Mouse (Mus musculus) large intestine, adult 2 months (tissue): ENCODE data around the gene Nkain2. TPM values are rescaled to one million over a fixed set of nuclear protein-coding genes. Genes with fewer than 3 reads are reported as not detected.
"Not testable (repeated sequence)": the region's sequence is repeated elsewhere in the genome, so short reads cannot be mapped to it uniquely, and the experiment has no call there.

Experiments used
- DNase-seq: peaks from one replicate; pipeline ENCODE4 v3.0.0-alpha.2; 2012; ENCODE audit warnings: low read depth, low spot score
- WGBS: fragments of 180-500 bp; shearing (Covaris S2); methylation state at CpG from one replicate; pipeline ENCODE4 v1.1.7; 2018; 5-methylcytosine and 5-hydroxymethylcytosine counted together
- polyA plus RNA-seq: library from polyadenylated mRNA; depleted of rRNA; stranded (reverse); fragments of >200 nt; gene quantifications from 2 replicates; pipeline ENCODE4 v1.2.3, GENCODE M21; 2012; rRNA removed

Gene Nkain2
- polyA plus RNA-seq: 0.11 TPM in 2 replicates

DNA sequence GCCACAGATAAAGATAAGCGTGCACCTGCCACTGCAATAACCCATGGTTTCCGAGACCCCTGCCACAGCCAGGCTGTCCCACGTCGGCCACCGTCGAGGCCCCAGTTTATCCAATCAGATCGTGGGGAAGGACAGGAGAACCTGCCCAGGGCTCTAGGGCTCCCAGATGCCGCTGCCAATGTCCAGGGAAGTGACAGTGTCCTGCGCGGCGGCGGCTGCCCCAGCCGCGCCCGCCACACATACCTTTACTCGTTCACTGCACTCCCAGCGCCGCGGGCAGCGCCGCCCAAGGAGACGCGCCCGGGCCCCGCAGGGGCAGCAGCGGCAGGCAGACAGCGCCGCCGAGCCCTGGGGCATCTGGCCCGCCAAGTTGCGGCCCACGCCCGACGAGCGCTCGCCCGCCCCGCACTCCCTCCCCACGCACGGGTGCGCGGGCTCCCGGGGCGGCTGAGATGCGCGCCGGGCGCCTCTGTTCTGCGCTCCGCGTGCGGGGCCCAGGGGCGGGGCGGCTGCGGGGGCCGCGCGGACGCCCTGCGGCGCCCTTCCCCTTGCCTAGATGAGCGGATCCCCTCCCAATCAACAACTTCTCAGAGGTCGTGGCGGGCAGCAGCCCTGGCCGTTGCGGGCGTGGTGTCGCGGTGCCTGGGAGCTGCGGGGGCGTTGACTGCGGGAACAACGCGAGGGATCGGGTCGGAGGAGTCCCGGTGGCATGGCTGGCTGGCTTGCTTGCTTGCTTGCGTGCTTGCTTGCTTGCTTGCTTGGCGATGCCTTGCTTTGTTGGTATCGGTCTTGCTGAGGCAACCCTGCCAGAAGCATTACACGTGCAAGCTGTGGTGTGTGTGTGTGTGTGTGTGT lies at the start of gene Nkain2:
Gene Nkain2, minus strand, starts transcription at position 811 of the 855 bp plus-strand sequence.
- no peak for DNase-seq
- 2% methylated on average over 76 of the region's 81 CpGs for WGBS

DNA sequence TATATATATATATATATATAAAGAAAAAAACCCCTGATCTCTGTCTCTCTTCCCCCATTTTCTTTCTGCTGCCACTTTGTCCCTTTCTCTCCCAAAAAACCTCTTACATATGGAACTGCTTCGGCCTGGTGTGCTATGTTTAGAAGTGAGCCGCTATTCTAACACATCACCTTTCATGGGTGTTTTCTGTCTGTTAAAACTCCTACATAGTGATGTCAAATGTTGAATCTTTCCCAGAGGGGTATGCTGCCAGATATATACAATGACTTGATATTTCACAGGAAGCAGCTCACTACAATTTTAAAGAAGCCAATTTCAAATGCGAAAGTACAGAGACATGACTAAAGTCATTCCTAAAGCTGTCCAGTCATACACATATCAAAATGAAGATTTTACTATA lies 49.6 kb upstream of the Nkain2 start:
- 89% methylated on average over 3 of the region's 3 CpGs for WGBS
- no peak for DNase-seq

DNA sequence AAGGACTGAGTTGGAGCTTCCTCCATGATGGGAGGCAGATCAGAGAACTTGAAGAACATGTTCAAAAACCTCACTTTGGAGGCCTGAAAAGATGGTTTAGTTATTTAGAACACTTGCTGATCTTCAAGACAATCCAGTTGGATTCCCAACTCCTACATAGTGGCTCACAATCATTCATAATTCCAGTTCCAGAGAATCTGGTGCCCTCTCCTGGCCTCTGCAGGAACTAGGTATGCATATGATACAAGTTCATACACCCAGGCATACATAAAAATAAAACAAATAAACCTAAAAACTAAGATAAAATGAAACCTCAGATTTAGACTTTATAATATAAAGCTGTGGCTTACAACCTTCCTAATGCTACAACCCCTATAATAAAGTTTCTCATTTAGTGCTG lies 4.8 kb upstream of the Nkain2 start:
- no peak for DNase-seq

DNA sequence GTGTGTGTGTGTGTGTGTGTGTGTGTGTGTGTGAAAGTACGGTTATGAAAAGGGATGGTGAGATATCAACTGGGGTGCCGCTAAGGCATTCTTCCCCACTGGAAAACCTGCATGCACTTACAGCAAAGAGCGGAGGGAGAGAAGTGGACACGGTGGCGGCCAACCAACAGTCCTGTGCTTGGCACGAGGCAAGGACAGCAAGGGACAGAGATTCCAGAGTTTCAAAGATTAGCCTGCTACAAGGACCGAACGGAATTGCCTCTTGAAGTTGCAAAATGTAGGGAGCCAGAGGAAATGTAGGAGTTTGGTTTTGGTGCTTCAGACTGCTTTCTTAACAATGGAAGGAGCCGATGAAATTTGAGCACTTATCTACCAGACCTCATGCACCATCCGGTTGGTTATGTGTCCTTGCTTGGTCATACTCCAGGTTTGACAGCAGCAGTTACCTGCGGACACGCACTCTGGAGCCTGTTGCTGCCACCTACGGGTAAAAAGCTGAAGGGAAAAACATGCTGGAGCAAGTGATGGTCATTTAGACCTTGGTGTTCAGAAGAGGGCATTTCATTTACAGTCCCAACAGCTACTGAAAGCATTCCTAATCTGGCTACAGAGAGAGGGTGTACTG lies 357 bp upstream of the Nkain2 start:
- WGBS: 6% methylated on average over 13 of the region's 13 CpGs
- no peak for DNase-seq

DNA sequence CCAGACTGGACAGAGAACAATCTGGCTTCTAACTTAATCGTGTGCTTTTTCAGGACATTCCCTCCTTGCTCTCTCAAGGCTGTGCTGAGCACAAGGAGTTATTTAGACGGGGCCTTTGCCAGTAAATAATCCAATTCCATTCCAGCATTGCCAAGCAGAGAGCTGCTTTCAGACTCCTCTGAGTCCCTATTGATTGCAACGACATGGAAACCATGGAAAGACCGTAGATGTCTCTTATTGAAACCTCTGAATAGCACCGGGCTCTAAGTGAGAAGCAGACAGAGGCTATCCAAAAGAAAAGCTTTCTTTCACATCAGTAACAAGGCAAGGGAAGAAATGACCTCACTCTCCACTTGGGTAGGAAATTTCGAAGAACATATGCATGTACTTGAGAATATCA lies 8.3 kb downstream of the Nkain2 start:
- 65% methylated on average over 6 of the region's 6 CpGs for whole genome bisulfite sequencing
- DNase-seq: no peak

DNA sequence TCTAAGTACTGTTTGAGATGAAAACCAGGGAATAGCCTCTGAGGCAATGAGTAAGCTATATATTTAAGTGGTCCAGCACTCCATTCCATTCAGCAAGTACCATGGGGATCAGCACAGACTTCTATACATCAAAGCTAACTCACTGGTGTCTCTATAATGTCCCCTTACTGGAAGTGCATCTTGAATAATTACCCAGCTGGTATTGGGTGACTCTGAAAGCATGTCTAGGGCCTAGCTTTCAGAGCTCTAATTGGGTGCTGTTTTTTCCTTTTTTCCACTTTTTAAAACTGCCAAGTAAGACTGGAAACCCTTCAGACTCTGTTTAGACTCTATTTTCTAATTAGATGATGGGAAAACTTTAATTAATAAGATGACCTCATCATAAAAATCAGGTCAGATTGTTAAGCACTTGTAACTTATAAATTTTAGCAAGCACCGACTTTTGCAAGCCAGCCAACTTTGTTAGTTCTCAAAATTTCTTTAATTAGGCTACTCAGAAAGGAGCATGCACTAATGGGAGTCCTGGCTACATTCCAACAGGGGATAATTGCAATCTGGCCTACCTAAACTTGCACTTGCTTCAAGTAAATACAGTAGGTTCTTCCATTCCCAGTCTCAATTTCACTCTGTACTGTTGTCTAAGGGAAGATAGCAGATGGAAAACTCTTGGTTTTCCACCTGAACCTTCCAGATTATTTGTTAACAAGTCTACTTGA lies 19.4 kb downstream of the Nkain2 start:
- 52% methylated on average over 1 of the region's 1 CpGs for WGBS
- DNase-seq: no peak

DNA sequence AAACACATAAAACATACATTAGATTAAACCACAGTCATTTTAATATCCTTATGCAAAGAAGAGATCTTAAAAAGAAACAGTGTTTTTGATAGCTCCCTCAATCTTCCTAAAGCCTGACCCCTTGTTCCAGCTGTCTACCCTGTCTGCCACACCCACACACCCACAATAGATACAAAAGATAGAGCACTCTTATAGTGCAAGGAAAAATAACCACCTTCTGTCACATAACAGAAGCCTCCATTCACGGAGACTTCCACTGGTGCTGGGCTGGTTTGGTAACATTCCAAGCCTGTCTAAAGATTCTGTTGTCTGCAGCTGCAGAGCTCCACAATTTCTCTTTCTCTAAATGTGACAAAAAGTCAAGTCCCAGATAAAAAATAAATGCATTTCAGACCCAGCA lies 20.7 kb downstream of the Nkain2 start:
- no peak for DNase-seq
- 7% methylated on average over 1 of the region's 1 CpGs for WGBS

DNA sequence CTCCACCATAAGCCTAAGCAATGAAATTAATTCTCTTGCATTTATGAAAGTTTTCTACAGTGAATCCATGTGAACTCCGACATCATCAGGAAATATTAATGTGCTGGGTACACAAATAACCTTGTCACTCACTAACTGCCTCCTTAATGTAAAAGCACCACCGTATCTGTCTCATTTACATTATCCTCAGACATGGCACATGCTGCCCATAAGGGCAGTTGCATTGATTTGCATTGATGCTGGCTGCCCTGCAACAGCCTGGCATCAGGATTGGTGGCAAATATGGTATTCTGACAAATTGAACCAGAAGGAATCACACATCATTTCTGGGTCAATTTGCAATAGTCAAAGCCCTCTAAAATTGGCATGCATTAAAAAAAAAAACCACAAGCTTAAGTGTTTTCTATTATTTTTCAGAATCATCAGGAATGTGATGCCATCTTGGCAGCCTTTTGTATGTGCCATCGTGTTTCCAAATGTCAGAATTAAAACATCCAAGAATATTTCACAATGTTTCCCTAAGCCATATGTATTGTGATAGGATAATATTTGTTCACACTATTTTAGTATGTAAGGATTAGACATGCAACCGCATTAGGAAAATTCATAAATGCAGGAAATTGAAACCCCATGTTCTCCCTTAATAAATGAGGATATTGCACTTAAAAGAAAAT lies 74.9 kb downstream of the Nkain2 start:
- 79% methylated on average over 4 of the region's 4 CpGs for WGBS

DNA sequence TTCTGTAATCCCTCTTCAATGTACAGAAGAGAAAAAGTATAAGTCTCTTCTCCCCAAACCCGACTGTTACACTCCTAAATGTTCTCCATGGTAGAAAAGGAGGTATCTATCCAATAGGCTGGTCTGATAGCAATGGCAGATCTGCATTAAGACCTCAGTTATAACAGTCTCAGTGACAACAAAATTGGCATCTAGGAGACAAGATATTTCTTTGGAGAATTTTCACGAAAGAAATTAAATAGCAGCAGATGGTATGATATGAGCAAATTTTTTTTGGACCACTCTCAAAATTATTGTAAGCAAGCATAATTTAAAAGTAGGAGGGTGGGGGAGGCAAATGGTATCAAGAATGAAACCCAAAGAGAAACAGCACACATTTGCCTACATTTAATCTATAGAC lies 94.0 kb downstream of the Nkain2 start:
- WGBS: 52% methylated on average over 2 of the region's 2 CpGs
- no peak for DNase-seq

More for the DNA sequence above, 74.9 kb downstream of the Nkain2 start:
- DNase-seq: no peak

DNA sequence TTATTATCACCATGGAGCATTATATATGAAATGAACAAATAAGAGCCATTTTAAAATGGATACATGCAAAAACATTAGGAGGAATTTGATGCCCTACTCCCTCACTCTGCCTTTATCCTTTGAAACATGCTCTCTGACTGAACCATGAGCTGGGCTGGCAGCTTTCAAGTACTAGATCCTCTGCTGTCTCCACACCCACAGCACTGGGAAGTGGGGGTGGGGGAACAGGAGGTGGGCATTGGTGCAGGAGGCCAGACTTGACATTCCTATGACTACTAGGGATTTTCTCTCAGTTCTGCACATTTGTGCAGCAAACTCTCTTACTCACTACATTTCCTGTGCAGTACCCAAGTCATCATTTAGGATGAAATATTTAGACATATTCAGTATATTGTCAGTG lies 99.7 kb downstream of the Nkain2 start:
- DNase-seq: no peak

DNA sequence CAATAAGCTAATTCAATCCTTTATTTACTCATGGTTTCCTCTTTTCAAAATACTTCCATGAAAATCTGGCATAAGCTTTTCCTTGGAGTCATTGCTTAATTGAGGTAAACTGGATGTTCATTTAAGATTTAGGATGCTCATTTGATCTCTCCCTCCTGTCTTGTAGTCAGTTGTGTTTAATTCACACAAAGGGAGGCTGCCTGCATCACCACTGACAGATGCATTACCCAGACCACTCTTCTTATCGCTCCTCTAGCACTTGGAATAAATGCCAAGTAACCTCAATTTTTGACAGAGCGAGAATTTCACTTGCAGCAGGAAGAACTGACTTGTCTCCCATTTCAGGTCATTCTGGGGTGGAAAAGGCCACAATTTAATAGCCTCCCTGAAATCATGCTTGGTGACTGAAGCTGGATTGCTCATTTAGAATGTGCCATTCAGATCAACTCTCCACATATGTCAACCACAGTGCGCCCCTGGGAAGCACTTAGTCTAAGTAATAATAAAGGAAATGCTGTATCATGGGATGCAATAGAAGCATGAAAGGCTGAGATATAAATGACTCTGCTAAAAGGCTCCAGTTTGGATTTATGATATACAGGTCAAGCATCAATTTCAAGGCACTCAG lies 107.4 kb downstream of the Nkain2 start:
- DNase-seq: no peak
- WGBS: 64% methylated on average over 3 of the region's 3 CpGs

DNA sequence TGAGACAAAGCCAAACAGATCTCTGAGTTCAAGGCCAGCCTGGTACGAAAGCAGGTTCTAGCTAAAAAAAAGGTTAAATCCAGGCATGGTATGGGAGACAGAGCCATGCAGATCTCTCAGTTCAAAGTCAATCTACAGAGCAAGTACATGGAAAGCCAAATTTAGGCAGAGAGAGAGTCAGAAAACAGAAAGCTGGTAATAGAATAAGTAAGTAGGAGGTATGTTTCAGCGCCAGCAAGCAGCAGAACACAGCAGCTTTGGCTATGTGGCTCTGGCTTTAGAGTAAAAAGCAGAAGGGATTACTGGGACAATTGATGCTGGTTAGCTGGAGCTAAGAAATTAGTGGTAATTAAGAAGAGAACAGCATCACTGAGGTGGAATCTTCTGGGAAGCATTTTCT lies 151.3 kb downstream of the Nkain2 start:
- no peak for DNase-seq
- WGBS: 73% methylated on average over 2 of the region's 2 CpGs

DNA sequence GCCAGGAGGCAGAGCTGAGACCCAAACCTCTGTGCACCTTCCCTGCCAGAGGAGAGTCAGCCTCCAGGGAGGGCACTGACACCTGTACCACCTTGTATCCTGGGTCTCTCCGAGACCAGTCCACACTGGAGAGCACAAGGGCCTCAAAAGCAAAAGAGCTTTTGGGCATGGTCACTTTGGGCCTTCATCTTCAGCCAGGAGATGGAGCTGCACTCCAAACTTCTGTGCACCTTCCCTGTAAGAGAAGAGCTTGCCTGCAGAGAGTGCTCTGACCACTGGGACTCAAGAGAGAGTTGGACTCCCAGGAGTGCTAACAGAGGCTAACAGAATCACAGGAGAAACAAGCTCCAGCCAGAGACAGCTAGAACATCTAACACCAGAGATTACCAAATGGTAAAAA lies 183.7 kb downstream of the Nkain2 start:
- 45% methylated on average over 1 of the region's 1 CpGs for WGBS
- not testable (repeated sequence) for DNase-seq

DNA sequence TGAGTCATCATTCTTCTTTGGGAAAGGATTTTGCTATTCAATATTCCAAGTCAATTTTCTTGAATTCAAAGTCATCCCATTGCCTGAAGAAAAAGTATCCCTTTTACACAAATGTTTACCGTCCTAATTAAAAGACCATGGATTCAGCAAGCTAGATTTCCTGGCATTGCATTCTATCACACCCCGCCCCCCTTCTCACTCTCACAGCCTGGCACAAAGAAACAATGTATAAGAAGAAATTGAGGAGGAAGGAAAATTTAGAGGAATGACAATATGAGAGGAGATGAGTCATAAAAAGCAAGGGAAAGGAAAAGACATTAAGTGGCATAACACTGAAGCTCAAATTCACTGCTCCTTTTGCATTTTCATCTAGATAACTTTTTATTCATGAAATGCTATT lies 193.6 kb downstream of the Nkain2 start:
- 77% methylated on average over 2 of the region's 2 CpGs for WGBS
- no peak for DNase-seq

DNA sequence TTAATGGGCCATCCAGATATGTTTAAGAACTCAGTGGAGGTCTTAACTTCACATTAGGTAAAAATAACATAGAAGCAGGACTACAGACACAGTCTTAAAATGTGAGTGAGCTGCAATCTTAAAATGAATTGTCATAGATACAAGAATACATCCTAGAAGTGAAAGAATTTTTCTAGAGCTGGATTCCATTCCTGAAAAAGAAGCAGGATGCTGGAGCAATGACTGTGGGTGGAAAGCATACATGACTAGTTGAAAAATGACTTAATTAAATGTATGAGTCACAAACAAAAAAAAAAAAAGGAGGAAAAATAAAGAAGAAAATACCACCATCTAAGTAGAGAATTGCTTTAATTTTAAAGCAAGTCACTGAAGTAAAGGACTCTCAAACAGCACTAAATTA lies 205.7 kb downstream of the Nkain2 start:
- no peak for DNase-seq

DNA sequence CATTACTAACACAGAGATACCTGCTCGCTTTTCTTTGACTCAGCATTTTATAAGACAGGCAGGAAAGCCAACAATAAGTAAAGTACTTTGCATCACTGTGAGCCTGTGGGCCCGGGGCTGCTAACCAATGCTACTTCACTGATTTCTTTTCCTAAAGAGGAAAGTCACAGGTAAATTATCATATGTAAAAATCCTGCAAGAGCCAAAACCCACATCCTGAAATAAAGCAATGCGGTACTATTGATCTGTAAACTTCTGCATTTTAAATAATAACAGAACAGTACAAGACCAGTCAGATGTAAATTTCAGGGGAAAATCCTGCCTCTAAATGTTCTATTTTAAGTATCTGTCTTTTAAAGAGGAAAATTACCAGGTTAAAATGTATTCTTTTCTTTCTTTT lies 250.0 kb downstream of the Nkain2 start:
- WGBS: 78% methylated on average over 3 of the region's 3 CpGs
- no peak for DNase-seq

DNA sequence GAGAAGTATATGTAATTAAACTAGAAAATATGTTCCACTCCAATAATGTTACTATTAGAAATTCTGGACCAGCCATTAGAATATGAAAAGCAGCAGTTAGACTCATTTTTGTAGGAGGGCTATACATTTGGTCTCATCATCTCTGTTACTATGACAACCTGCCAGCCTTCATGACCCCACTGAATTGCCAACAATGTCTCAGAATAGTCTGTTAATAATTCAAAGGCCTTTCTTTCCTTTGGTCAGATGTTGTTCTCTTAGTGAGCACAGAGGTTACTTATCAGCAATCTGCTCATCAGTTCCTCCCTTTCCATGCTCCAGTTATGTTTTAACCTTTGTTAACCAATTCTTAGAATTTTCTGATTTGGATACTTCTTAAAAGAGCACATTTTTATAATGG lies 251.1 kb downstream of the Nkain2 start:
- no peak for DNase-seq

DNA sequence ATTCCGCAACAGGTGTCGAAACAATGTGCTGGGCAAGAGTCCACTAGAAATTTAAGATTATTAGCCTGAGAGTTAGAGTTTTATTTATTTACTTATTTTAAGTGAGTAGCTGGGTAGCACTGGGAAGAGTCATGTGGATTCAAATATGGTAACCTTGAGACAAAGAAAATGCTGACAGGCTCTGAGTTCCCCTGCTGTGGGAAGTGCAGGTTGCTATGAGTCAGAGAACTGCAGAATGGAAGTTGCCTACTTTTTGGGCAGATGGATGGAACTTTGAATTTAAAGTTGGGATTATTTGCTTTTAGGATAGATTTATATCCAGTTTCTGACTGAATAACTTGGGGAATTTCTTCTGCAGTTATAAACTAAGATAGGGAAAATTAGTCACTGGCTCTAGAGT lies 259.2 kb downstream of the Nkain2 start:
- DNase-seq: no peak
- WGBS: 96% methylated on average over 2 of the region's 2 CpGs

DNA sequence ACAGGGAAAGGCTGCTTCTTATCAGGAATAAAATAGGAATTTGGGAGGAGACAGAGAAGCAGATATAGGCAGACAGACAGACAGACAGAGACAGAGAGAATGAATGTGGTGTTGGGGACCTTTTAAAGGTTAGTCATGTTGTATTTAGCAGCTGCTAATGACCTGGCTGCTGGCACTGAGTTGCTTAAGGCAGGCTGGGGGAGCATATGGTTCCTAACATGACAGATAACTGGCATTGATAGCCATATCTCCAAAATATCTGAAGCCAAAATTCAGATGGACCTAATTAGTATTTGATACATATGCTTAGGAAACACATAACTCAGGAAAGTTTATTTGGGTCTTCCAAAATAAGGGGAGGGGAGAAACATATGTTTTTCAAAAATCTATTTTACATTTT lies 285.8 kb downstream of the Nkain2 start:
- no peak for DNase-seq

DNA sequence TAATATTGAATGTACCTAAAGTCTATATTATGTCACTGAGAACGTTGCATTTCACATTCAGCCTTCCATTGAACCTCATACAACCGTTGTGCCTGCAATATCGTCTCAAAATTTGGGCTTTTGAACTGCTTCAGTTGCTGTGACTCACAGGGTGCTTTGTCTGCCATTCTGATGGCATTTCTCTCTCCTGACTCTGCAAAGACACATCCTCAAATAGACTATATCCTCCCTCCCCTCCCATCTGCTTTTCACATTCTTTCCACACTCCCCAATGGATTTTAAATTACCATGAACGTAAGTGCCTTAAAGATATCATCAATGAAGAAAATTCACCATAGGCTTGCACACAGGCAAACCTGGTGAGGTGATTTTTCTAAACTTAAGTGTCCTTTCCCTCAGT lies 287.5 kb downstream of the Nkain2 start:
- 62% methylated on average over 4 of the region's 4 CpGs for WGBS
- no peak for DNase-seq
